Mouse (Mus musculus) adrenal gland, adult 2 months (tissue): ENCODE results near the gene Aatf. TPM values are rescaled to one million over a fixed set of nuclear protein-coding genes. Genes with fewer than 3 reads are reported as not detected.

Experiments
- DNase-seq: peaks from one replicate; pipeline ENCODE4 v3.0.0; 2021
- polyA plus RNA-seq: library from polyadenylated mRNA; depleted of rRNA; stranded (reverse); fragments of >200 nt; gene quantifications from 2 replicates; pipeline ENCODE4 v1.2.3, GENCODE M21; 2012
- total RNA-seq, 2 experiments: library from RNA; stranded (reverse); gene quantifications; 2 replicates each; pipeline ENCODE4 v1.2.3; 2021

Aatf gene
- total and polyA plus RNA-seq, 3 experiments, result 7.2 to 24.8 (median 21.1) TPM

DNA sequence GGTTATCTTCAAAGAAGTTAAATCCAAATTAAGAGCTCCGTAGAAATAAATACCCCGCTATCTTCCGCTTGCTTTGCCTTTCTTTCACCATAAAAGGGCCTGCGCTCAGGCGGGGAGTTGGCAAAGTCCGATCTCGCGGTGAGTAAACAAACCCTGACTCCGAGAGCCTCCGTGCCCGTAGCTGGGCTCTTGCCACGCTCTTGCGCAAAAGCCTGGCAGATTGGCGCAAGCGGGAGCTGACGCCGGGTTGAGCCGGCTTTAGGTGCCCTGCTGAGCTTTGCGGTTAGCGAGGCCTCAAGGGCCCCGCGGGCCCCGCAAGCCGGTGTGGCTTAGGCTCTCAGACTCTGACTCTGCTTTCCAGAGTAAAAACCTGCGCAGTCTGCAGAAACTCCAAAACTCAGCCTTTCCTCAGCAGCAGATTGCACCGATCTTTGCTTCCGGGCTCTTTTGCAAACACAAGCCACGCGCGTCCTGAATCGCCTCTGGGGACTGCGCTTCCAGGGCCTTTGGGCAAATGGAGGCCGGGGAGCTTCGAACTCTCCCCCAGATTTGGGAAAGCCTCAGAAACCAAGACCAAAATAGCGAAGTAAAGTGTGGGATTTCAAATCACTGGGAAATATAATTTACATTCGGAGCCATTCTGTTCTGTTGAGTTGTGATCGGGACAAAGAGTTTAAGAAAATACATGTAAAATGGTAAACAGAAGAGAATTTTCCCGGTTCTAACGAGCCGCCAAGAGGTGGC is 9.4 kb upstream of the Aatf start:
- peak; percentile 94 for DNase-seq

DNA sequence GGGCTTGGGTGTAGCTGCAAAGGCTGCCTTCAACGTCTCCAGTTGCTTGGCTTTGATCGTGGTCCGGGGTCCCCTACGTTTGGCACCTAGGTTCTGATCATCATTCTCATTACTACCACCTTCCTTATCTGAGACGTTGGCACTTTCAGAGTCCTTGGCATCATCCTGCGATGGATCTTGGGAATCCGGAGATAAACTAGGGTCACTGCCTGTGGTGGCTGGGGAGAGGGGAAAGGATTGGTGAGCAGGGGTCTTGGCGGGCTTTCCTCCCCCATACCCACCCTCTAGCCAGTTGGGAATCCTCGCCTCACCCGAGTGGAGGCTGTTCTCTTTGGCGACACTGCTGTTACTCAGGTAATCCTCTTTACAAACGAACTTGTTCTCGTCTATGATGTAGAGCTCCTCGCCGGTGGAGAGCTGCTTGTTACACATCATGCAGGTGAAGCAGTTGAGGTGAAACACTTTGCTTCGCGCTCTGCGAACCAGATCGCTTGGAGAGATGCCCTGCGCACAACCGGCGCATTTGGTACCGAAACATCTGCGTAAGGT is 8.5 kb upstream of the Aatf start:
- no peak for DNase-seq

DNA sequence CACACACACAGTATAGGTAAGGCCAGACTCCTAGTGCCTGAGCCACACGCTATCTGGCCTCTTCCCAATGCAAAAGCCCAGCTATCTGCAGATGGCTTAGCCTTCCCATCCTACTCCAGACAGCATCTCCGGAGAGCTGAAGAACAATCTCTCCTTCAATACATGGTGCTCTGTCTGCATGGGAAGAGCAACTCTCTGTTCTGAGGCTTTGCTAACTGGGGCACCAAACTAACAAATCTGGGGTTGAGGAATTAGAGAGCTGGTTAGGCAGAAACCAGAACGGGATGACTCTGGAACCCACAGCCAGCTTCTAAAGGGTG is 7.7 kb upstream of the Aatf start:
- DNase-seq, result no peak

DNA sequence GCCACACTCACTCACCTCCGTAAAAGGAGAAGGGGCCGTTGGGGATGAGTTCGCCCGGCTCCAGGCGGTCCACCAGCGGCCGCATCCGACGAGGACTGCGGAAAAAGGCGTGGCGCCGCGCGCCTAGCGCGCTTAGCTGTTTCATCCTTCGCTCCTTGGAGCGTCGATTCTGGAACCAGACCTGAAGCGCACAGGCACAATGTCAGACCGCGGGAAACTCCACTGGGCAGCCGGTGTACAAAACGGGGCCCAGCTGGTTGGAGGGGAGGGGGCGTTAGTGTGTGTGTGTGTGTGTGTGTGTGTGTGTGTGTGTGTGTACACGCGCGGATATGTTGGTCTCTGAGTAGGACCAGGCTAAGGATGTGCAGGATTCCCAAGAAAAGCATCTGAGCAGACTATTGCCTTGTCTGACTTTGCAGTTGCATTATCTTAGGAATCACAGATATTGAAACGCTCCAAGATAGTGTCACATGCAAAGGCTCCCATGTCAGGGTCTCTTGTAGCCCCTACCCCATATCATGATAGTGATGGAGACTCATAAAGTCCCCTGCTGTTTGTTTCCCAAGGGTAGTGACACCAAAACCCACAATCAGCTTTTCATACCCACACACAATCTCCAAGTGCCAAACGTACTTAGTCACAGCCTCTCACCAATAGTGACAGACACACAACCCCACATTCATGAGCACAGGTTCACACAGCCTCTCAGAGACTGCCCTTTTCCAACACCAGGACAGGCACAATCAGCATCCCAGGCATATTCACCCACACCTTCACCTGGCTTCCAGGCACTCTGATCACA is 7.1 kb upstream of the Aatf start:
- DNase-seq, result no peak

DNA sequence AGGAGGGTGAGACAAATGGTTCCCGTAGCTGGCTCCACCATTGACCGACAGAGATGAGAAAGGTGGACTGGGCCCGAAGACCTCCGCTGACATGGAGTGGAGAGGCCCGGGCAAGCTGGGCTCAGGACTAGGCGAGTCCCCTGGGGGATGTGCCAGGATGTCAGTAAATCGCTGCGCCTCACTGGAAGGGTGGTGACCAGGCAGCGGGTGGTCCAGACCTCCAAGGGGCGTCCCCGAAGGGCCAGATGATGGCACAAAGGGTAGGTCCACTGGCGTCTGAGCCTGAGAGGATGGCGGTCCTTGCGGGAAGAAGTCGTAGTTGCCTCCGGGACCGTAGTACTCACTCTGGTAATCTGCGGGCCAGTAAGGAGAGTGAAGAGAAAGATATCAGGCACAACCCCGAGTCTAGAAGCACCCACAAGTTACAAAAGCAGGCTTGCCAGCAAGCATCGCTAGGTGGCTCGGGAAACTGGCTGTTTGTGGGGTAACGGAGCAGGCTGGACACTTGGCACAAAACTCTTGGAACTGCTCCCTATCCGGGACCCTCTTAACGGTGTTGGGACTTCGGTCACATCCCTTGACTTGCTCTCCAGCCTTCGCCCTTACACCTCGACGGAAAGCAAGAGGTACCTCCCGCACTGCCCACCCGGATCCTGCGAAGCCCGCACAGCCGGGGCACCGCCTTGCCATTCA is 6.4 kb upstream of the Aatf start:
- DNase-seq, result no peak

DNA sequence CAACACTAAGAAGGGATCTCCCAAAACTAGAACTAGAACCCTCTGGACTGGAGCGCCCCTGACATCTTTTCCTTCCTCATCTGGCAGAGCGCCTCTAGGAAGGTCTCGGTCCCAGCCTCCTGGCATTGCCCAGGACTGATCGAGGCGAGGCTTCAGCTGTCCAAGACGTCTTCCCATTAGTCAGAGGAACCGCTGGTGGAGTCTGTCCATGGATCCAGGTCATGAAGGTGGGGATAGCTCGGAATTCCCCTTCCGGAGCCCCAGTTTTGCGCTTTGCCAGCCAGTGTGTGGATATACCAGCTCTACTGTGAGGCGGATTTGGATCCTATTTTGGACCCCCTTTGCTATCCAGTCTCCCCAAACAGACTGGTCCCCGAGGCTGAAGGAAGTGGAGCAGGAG is 5.7 kb upstream of the Aatf start:
- DNase-seq, result no peak

DNA sequence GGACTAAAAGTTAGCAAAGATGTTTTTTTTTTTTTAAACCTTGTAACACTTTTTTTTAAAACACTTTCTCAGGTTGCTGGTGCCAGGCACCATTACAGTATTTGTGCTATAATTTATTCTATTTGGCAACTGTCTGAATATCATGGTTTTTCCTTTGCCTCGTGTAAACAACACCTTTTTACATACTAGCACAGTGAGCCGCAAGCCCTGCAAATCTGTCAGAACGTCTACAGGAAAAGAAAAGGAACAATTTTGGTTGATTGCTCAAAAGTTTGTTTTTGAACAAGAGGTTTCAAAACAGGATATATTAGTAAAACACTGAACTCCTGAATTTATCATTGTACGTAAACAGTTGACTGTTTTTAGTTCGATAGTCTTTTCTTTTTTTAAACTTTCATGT is 4.9 kb upstream of the Aatf start:
- no peak for DNase-seq

DNA sequence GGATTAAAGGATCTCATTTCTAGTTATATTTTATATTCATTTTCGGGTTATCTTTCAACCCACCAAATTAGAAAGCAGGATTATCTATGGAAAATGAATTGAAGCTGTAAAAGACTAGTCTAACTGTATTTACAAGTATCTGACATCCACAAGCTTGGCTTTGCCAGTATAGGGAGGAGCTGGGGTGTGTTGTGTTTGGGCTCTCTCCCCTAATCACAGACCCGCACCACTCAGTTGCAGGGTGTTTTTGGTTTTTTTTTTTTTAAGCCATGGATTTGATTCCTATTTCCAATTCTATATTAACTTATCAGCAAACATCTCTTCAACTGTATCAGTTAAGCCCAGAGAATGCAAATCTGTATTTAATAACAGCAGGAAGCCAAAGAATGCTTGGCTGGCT is 4.1 kb upstream of the Aatf start:
- no peak for DNase-seq

DNA sequence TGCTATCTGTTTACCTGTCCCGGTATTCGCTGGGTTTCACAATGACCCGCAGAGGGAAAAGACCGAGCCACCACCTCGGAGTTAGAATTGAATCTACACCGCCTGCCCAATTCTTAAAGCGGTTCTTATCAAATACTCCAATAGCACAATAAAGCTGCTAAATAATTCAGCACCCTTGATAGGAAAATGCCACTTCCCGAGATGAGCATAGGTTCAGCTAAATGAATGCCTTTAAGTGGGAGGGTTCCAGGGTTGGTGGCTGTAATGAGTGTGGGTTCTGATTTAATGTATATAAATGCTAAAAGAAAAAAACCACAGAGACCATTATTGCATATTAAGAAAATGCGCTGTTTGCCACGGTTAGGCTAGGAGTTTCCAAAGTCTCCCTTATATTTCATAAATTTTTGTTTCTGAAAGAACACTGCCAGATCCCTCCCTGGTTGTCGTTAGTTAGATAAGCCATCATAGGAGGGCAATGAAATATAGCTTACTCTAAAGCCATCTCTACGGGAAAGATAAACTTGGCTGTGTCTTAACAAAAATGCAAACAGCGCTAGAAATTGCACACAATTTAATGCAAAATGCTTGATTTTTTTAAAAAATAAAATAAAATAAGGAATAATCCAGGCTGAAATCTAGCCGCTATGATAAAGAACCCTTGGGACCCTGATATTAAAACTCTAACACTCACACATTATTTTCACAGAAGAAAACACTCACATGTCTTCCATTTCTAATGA is 3.3 kb upstream of the Aatf start:
- no peak for DNase-seq

DNA sequence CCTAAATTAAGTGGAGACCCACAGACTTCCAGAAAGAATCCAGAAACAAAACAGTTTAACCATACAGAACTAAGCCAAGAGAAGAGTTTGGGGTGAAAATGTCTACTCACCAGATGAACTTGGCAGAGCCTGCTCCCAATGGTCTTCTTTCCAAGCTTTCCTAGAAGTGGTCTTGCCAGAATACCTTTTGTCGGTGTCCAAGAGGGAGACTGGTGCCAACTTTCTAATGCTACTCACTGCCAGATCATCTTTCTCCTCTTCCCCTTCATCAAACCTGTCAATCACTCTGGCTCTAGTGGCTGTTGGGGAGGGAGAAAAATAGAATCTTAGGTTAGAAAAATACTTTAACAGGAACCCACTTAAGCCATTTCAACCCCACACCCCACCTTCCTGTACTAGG is 1.3 kb downstream of the Aatf start:
- DNase-seq, result no peak

DNA sequence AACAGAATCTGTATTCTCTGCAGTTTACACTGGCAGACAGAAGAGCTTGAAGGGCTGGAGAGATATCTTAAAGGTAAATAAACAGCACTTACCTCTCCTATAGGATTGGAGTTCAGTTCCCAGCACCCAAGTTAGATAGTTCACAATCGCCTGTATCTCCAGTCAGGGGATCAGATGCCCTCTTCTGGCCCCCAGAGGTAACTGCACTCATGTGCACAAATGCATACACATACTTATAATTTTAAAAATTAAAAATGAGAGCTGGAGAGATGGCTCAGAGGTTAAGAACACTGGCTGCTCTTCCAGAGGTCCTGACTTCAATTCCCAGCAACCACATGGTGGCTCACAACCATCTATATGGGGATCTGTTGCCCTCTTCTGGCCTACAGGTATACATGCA is 9.0 kb downstream of the Aatf start:
- DNase-seq, result no peak

DNA sequence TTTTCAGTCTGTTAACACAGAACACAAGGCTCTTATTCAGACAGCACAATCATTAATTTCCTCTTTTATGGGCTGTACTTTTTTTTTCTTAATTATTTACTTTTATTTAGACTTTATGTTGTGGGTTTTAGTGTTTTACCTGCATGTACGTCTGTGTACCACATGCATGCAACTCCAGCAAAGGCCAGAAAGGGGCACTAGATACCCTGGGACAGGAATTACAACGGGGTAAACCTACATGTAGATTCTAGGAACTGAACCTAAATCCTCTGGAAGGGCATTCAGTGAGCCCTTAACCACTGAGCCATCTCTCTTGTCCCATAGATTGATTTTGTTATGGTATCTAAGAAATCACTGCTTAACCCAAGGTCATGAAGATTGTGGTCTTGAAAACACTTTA is 15.4 kb downstream of the Aatf start:
- no peak for DNase-seq

DNA sequence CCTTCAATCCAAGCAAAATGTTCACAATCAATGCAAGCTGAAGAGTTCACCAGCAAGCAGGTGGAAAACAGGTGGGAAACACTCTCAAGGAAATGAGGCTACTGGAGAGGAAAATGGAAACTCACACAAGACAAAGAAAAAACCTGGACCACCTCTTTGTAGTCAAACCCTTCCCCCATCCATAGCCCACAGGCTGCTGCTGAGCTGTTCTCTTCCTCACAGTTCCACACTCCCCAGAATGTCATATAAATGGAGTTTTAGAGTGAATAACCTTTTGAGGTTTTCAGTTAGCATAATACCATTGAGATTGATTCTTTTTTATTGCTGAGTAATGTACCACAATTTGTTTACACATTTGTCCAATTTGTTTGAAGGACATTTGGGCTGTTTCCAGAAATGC is 16.4 kb downstream of the Aatf start:
- DNase-seq, result no peak

DNA sequence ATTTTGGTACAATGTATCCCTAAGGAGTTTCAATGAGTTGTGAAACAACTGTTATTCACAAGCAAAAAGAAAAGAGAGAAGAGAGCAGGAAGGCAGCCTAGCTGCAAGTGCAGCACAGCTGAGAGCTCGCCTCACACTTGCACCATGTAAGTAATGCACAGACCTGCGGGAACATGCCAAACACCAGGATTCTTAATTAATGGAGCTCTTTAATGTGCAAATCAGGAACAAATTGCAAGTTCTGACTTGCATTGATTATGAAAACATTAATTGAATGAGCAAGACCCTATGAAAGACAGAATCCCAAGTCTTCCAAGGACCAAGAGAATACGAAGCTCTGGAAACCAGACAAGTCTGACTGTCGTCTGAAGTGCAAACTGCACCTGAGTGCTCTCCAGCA is 17.5 kb downstream of the Aatf start:
- no peak for DNase-seq

DNA sequence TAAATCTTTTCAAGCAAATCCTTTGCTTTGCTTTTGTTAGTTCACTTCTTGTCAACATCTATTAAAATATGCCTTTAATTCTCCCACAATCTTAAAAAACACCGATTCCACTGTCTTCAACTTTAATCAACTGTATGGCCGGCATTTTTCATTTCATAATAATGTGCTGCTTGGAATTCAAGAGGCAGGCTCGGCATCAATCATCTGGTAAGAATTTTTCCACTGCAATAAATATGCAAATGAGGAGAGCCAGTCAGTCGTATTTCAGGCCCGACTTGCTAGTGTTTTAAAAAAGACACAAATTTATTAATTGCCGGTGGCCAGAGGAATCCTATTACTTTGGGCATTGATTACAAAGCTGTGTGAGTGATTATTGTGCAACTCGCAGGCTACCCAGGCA is 31.7 kb downstream of the Aatf start:
- DNase-seq, result no peak

DNA sequence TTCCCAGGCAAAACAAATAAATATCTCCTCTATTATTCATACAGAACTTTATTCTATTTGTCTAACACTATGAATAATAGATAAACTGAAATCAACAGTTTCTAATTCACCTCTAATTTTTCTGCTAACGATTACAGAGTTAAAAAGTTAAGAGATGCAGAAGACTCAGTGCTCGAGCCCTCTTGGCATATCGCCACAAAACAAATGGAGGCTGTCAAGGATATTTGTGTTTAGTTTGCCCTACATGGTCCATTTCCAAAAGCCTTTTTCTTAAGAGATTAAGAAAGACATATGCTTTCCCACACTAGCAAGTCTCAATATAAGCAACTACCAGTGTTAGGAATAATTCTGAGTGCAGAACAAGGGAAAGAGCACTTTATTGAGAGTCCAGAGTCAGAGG is 32.9 kb downstream of the Aatf start:
- no peak for DNase-seq

DNA sequence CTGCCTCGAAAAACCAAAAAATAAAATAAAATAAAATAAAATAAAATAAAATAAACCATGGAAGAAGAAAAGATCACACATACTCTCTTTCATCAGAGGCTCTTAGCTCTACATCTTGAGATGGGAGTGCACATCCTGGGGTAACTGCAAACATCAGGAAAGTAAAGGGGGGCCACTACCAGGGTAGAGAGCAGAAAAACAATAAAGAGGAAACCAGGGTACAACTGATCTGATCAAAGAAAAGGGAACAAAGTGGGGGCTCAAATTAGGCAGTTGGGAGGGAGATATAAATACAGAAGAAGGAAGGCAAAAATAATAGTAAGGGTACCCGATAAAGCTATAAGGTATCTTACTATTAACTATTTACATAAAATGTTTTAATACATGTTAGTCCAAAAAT is 36.7 kb downstream of the Aatf start:
- no peak for DNase-seq

DNA sequence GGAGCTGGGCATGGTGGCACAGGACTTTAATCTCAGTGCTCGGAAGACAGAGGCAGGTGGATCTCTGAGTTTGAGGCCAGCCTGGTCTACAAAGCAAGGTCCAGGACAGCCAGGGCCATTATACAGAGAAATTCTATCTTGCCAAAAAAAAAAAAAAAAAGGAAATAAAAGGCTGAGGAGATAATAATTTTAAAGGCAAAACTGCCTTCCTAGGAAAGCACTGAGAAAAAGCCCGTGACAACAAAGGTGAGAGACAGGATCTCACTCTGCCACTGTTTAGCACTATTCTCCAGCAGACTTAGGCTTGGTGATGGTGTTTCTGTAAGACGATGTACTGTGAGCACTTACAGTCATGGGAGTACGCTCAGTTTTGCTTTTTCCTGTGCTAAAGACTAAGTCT is 37.3 kb downstream of the Aatf start:
- DNase-seq, result no peak

DNA sequence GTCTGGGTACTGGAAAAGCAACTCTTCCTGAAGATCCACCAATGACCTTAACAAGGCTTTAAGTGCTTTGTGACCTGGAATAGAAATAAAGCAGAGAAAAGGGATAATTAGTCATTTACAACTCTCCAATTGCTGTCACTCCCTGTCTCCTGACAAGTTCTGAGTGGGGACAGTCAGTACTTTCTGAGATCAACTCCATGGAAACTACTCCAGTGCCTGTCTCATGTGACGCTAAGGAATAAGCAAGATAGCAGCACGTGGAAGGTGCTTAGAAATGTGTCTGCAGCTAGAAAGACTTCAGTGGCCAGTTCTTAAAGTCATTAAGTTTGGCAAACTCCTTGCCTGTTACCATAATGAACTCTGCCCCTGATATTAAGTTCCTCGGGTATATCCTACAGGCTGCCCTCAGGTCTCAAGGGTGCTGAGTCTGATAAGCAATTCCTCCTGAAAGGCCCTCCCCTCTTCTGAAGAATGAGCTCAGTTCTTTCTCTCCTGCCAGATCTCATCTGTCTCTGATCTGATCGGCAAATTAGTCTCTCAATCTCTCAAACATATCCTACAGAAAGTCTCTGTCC is 40.1 kb downstream of the Aatf start:
- no peak for DNase-seq

DNA sequence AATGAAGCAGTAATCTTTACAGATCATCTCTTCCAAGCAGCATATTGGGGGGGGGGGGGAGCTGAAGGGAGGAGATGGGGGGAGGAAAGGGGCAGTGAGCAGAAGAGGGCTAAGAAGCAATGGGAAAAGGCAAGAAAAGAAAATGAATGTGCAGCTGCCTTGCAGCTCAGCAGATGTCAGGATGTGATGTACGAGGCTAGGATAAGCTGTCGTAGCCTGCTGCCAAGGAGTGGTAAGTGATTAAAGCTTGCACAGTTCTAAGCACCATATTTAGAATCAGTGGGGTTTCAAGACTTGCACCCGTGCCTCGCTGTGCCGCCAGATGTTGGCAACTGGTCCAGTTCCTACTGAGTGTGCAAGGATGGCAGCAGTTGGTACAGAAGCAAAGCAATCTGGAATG is 48.8 kb downstream of the Aatf start:
- no peak for DNase-seq

DNA sequence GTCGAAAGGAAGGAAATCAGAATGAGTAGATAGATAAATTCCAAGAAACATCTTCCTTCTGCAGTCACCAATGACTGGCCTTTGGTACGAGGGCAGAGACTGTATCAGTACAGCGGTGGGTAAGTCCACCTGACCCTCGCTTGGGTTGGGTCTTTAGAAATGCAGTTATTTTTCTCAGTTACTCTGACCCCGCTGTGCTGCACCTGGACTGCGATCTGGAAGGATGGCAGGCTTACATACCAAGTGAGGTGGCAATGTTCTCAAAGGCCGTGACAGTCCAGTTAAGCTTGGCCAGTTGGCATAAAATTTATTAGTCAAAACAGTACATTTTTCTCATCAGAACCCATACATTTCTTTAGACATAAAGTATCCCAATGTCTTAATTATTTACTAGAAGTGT is 59.4 kb downstream of the Aatf start:
- DNase-seq, result no peak
